Mouse (Mus musculus) ES-E14 (cell line): ENCODE measurements around the gene Dlgap5. TPM values are rescaled to one million over a fixed set of nuclear protein-coding genes. Genes with fewer than 3 reads are reported as not detected.
A peak's percentile ranks its signal among the peaks of the same experiment; 100 is the strongest.

Experiments
- DNase-seq: peaks from one replicate; pipeline ENCODE4 v3.0.0-alpha.2; 2013; ENCODE audit warnings: low read depth, low spot score
- H3K27ac ChIP-seq: 2 replicates; pipeline ENCODE4 v1.5.1; 2012; ENCODE audit warnings: low read depth, mild to moderate bottlenecking, low read length, moderate library complexity, mixed read lengths; ENCODE audit not compliant: poor library complexity, insufficient read depth, severe bottlenecking
- H3K36me3 ChIP-seq: 2 replicates; pipeline ENCODE4 v1.6.1; 2012; ENCODE audit warnings: mild to moderate bottlenecking, low read length, moderate library complexity, mixed read lengths; ENCODE audit not compliant: control insufficient read depth, poor library complexity, insufficient read depth, severe bottlenecking
- H3K4me1 ChIP-seq, 2 experiments: fragments of 150-350 bp in 1 of 2; sonication (generic) in 1 of 2; 2 replicates each; pipeline ENCODE4 v1.6.1; 2012; ENCODE audit warnings: low read length in 2 of 2, mild to moderate bottlenecking in 1 of 2, mixed read lengths in 1 of 2; ENCODE audit not compliant: control insufficient read depth in 2 of 2, insufficient read depth in 2 of 2, poor library complexity in 1 of 2
- H3K4me3 ChIP-seq, 2 experiments: fragments of 150-350 bp in 1 of 2; sonication (generic) in 1 of 2; 2 replicates each; pipeline ENCODE4 v1.5.1; 2012; ENCODE audit warnings: low read length in 2 of 2, low read depth in 1 of 2, mild to moderate bottlenecking in 1 of 2, mixed read lengths in 1 of 2; ENCODE audit not compliant: insufficient read depth in 1 of 2, poor library complexity in 1 of 2, severe bottlenecking in 1 of 2
- H3K9ac ChIP-seq: 2 replicates; pipeline ENCODE4 v1.6.1; 2012; ENCODE audit warnings: low read depth, mild to moderate bottlenecking, low read length, mixed read lengths; ENCODE audit not compliant: poor library complexity, insufficient read depth, severe bottlenecking
- H3K9me3 ChIP-seq: fragments of 150-350 bp; sonication (generic); 2 replicates; pipeline ENCODE4 v1.6.1; 2012; ENCODE audit warnings: low read depth, mild to moderate bottlenecking, low read length; ENCODE audit not compliant: control insufficient read depth, insufficient read depth
- CHD2 ChIP-seq: IDR thresholded peaks from 2 replicates; pipeline ENCODE4 v1.6.1; 2014; ENCODE audit warnings: mild to moderate bottlenecking, low read depth, low read length, inconsistent platforms
- HCFC1 ChIP-seq: IDR thresholded peaks from 2 replicates; pipeline ENCODE4 v1.6.1; 2012; ENCODE audit warnings: low read length, inconsistent platforms, borderline replicate concordance; ENCODE audit not compliant: insufficient read depth
- MAFK ChIP-seq: IDR thresholded peaks from 2 replicates; pipeline ENCODE4 v1.6.1; 2014; ENCODE audit warnings: mild to moderate bottlenecking, low read depth, low read length, inconsistent platforms; ENCODE audit not compliant: insufficient read depth
- ZC3H11A ChIP-seq: IDR thresholded peaks from 2 replicates; pipeline ENCODE4 v1.6.1; 2012; ENCODE audit warnings: low read depth, mild to moderate bottlenecking, inconsistent platforms, low read length, borderline replicate concordance
- ZNF384 ChIP-seq: IDR thresholded peaks from 2 replicates; pipeline ENCODE4 v1.6.1; 2012; ENCODE audit warnings: low read depth, low read length, inconsistent platforms
- in situ Hi-C, 2 experiments: fragments of 600-800 bp; cut with MboI; formaldehyde crosslinking; loops; one replicate each; pipeline ENCODE4 v1.15.1; 2025; ENCODE audit warnings: low sequenced_read_pairs in 2 of 2, inconsistent platforms in 1 of 2; ENCODE audit not compliant: unreplicated experiment in 2 of 2
- total RNA-seq: library from RNA; depleted of rRNA; stranded (reverse); fragments of 300-350 nt; gene quantifications from 2 replicates; pipeline ENCODE4 v1.2.3, GENCODE M21; 2012

The Dlgap5 gene
- total RNA-seq, 1 experiment = 46.8 TPM

DNA sequence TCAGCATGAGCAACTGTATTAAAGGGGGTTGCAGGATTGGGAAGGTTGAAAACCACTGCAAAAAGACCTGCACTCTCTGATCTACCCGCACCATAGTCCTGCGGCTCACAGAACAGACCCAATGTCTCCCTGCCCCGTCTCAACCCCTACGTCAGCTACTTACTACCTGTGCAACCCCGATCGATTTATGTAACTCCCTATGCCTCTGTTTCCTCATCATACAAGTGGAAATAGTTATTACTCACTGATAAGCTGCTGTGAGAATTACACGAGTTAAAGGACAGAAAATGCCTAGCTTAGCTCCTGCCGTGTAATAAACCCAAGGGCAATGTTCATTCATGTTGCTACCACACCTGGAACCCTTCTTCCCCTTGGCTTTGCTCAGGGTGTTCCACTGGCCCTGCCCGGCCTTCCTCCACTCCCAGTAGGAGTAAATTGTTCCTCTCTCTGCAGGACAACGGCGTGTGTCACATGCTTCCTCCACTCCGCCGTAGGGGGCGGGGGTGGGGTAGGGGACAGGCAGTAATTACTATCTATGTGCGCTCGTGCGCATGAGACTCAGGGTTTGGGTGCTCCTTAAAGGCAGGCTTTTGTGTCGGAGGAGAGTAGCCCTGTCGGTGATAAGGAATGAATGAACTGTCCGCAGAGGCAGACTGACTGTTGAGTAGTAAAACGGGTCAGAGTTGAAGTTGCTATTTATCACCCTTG, 53.3 kb downstream of the Dlgap5 start:
- Histone ChIP-seq H3K4me3 (peak overlapping the region; percentile 55 to 65), H3K27ac (peak overlapping the region; percentile 37; the same call in 1 of the 2 replicates), H3K36me3 (no peaks in the 10 kb centered on the region), H3K9ac (peak overlapping the region; percentile 13; the same call in 1 of the 2 replicates), H3K4me1 (peaks cover 4 to 12% of the 10 kb centered on the region in 2 experiments; a peak in 3 of 4 replicates), H3K9me3 (no peaks in the 10 kb centered on the region)
- in situ Hi-C loops = no loop called here
- peak; percentile 83 for DNase-seq
- TF ChIP-seq ZNF384 (no peak), CHD2 (no peak), MAFK (no peak), ZC3H11A (no peak), HCFC1 (no peak)

DNA sequence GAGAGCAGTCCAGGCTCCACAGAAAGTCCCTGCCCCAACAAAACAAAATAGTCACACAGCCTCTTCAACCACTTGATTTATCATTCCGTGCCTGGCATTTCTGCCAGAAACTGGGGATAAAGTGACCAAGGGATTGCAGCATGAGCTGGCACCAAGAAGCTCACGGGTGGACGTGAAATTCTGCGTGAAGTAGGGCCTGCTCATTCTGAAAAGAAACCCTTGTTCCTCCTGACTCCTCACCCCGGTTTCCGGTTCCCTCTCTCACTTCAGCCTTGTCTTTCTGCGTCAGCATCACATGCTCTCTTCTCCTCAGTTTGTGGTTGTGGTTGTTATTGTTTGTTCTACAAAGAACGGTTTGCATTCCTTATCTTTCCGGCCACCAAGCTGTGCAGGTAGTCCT, 56.3 kb downstream of the Dlgap5 start:
- H3K27ac ChIP-seq = no peak overlapping the region
- H3K36me3 ChIP-seq = no peaks in the 10 kb centered on the region
- TF ChIP-seq HCFC1 = no peak
- in situ Hi-C loops = no loop called here
- no peaks in the 10 kb centered on the region for H3K9me3 ChIP-seq
- H3K4me3 ChIP-seq = no peak overlapping the region
- no peak overlapping the region for H3K9ac ChIP-seq
- DNase-seq = no peak
- H3K4me1 ChIP-seq = peaks cover 7 to 13% of the 10 kb centered on the region in 2 experiments; a peak in 3 of 4 replicates

DNA sequence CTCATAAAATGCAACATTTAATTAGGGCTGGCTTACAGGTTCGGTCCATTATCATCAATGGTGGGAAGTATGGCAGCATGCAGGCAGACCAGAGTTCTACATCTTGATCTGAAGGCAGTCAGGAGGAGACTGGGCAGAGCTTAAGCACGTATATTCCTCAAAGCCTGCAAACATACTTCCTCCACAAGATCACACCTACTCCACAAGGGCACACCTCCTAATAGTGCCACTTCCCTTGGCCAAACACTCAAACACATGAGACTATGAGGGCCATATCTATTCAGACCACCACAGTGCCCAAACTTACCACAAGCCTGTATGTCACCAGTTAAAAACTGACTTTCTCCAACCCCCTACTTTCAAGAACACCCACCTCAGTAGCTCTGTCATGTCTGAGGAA, 56.8 kb downstream of the Dlgap5 start:
- no peak overlapping the region for H3K4me3 ChIP-seq
- no peak overlapping the region for H3K9ac ChIP-seq
- DNase-seq = no peak
- H3K9me3 ChIP-seq = no peaks in the 10 kb centered on the region
- no peaks in the 10 kb centered on the region for H3K36me3 ChIP-seq
- no peak overlapping the region for H3K27ac ChIP-seq
- in situ Hi-C loops = no loop called here
- H3K4me1 ChIP-seq = peaks cover 7 to 10% of the 10 kb centered on the region in 2 experiments; a peak in 3 of 4 replicates
- TF ChIP-seq MAFK (no peak), ZC3H11A (no peak), HCFC1 (no peak), ZNF384 (no peak), CHD2 (no peak)

GRCm38 (mm10) chr14:47359610-47360009, 58.6 kb downstream of the Dlgap5 start:
- no peaks in the 10 kb centered on the region for H3K36me3 ChIP-seq
- in situ Hi-C loops = no loop called here
- no peak overlapping the region for H3K9ac ChIP-seq
- no peak for DNase-seq
- H3K4me1 ChIP-seq = peaks cover 5 to 11% of the 10 kb centered on the region in 2 experiments
- H3K9me3 ChIP-seq = no peaks in the 10 kb centered on the region
- TF ChIP-seq ZNF384 (no peak), MAFK (no peak), CHD2 (no peak), ZC3H11A (no peak)
- H3K27ac ChIP-seq = no peak overlapping the region
- no peak overlapping the region for H3K4me3 ChIP-seq

DNA sequence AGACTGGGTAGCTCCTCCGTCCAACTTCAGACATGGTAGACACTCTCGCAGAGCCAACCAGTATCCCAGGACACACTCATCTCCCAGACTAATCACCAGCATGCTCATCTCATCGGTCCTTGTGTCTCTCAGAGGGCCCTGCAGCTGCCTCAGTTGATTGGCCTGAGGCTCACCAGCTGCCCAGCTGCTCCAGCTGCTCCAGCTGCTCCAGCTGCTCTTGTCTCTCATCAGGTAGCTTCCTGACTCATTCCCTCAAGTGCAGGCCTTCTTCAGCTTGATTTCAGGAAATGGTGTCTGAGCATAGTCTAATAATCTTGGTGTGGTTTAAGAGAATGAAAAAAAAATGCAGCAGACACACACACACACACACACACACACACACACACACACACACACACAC, 61.6 kb downstream of the Dlgap5 start:
- in situ Hi-C loops = no loop called here
- H3K36me3 ChIP-seq = no peaks in the 10 kb centered on the region
- no peak for TF ChIP-seq ZC3H11A
- TF ChIP-seq MAFK = no peak
- no peak for TF ChIP-seq ZNF384
- TF ChIP-seq CHD2 = no peak
- no peak for TF ChIP-seq HCFC1

More for the DNA sequence above, 61.6 kb downstream of the Dlgap5 start:
- Histone ChIP-seq H3K9ac (no peak overlapping the region), H3K4me1 (peaks cover 3 to 14% of the 10 kb centered on the region in 2 experiments; a peak in 3 of 4 replicates), H3K27ac (no peak overlapping the region), H3K9me3 (no peaks in the 10 kb centered on the region), H3K4me3 (no peak overlapping the region)
- DNase-seq = no peak
